Mouse (Mus musculus): ENCODE results near the gene Olfr263.

Gene Olfr263

DNA sequence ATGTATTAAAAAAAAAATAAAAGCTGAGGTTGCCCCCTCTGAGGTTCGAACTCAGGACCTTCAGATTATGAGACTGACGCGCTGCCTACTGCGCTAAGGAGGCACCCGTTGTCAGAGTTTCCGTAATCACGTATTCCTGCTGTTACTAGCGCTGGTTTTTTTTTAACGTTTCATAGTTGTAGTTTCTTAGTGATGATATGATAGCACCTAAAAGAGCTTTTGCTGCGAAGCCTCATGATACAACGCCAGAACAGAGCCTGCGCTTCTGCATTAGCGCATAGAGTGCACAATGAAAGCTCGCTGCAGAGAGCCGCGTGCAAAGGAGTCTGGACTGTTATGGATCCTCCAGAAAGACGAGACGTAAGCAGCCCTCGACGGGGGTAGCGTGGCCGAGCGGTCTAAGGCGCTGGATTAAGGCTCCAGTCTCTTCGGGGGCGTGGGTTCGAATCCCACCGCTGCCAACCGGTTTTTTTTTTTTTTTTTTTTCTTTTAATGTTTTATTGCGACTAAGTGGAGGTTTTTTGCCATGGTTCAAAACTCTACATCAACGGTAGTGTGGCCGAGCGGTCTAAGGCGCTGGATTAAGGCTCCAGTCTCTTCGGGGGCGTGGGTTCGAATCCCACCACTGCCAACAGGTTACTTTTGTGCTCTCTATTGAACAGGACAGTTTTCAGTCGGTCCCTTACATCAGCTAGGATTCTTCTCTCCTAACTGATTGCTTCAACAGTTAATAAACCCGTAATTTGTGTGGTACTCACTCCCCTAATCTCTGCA lies 40.4 kb downstream of the Olfr263 start:
- DNase-seq (ENCODE audit: low spot score), result peak; percentile 85

DNA sequence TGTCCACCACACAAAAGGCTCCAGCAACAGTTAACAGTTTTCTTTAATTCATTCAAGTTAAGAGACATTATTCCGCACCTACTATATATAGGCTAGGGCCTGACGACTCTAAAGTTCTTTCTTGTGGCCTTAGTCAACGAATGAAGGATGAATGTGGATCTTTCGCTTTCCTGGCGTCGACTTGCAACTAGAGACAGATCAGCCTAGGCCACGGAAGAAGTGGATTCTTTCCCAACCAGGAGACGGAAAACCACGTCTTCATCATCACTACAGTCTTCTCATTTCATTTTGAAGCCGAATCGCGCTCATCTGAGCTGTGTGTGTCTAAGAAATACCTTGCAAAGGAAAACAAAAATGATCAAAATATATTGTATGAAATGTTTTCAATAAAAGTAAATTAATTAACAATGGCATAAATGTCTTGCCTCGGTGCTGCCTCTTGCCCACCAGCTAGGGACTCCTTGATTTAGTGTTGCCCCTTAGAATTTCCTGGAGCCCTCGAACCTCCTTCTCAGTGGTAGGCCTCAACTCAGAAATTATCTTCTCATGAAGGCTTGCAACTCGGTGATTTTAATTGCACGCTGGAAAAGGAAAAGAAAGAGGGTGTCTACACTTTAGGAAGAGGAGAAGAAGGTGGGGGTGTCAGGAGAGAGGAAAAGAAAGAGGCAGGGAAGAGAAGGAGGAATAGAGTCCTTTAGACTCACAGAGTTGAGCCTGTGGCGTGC lies 41.2 kb downstream of the Olfr263 start:
- no peak for DNase-seq (ENCODE audit: low spot score)

DNA sequence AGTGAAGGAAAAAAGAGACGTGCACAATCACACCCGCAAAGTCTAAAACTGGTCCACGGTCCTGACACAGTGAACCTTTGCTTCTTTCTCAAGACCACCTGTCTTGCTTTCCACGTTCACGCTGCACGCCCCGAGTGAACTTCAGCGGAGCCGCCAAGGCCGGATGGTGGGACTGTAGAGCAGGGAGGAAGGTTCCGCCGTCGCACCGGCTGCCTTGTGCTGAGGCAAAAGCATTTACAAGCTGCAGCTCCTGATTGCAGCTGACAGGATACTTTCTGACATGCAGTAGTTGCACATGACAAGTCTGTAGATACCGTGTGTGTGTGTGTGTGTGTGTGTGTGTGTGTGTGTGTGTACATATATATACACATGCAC lies 41.7 kb downstream of the Olfr263 start:
- DNase-seq (ENCODE audit: low spot score), result no peak

DNA sequence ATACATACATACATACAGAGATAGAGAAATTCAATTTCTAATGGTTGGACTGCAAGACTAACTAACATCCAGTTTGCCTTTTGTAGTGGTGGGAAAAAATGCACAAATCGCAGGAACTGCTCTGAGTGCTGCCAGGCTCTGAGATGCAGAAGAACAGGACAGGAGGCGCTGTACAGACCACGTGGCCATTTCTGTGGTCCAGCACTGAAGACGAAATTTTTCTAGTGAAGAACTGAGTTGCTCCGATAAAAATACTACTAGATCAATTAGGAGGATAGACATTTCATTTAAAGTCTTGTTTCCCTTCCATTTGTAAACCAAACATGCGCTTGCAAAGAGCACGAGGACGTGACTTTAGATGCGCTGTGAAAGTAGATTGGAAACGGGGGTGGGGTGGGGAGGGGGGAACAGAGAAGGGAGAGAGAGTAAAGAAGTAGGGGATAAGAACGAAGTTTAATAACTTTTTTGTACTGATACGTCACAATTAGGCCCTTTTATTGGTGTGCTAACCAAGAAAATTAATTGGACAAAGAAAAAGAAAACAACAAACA lies 42.2 kb downstream of the Olfr263 start:
- DNase-seq (ENCODE audit: low spot score), result peak; percentile 54

DNA sequence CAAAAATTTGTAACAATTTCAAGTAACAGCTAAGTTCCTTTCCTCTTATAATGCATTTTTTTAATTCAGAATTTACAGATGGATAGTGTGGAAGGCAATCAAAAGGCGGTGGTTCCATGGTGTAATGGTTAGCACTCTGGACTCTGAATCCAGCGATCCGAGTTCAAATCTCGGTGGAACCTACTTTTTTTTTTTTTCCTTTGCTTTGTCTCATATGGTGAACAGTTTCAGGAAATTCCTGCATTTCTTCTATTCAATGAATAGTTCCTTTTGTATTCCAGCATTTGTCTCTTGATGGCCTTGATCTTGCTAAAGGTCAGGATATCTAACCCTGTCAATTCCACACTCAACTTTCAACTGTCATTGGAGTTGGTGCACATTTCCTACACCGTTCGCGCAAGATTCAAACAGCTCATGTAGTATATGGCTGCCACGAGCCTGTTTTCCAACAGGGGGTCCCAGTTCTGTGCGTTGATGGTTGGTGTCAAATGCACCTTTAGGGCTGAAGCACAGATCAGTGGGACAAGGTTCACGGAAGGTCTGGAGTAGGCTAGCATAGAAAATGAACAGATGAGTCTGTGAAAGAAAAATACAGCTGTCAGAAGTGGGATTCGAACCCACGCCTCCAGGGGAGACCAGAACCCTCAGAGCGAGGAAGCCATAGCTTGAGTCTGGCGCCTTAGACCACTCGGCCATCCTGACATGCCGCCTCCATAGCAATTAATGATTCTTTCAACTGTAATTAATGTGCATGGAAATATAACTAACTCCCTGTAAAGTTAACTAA lies 43.0 kb downstream of the Olfr263 start:
- DNase-seq (ENCODE audit: low spot score), result peak; percentile 88

DNA sequence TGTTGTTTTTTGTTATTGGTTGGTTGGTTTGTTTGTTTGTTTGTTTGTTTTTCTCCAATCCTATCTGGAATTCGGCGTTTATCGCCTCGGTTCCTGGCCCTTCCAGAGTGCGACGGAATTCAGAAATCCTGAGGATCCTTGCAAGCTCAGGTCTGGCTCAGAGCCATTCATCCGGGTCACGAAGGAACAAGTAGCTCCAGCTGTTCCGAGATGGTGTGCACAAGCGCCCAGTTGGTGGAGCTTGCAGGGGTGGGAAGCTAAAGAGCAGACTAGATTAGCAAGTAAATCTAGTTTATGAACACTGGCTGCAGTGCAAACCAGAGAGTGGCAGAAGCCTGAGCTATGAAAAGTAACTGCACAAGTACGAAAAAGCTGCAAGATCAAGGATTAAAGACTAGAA lies 43.6 kb downstream of the Olfr263 start:
- DNase-seq (ENCODE audit: low spot score), result peak; percentile 94

DNA sequence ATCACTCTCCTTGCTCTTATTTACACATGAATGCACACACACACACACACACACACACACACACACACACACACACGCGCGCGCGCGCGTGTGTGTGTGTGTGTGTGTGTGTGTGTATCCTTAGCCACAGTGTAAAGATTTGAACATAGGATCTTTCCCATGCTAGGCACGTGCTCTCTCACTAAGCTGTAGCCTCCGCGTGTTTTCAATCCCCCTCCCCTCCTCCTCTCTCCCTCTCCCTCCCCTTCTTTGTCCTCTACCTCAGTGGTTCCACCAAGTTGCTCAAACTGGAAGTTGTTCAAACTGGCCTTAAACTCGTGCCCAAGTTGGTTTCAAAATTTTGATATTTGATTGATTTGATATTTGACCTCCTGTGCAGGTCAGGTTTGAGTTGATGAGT lies 47.3 kb downstream of the Olfr263 start:
- DNase-seq (ENCODE audit: low spot score), result no peak

DNA sequence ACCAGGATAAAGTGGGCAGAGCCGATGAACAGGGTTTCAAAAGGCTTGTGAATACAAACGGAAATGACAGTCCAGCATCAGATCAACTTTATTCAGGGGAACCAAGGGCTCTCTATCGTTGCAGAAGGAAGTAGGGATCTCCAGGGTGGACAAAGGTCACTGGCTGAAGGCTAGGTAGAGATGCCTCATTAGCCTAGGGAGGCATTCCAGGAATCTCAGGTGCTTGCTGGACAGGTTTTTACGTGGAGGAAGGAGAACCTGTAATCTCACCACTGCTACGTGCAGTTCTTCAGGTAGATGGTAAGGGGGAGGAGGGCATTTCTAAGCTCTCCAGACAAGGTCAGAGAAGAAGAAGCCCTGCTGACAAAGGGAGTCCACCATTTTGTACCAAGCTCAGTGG lies 48.2 kb downstream of the Olfr263 start:
- no peak for DNase-seq (ENCODE audit: low spot score)

DNA sequence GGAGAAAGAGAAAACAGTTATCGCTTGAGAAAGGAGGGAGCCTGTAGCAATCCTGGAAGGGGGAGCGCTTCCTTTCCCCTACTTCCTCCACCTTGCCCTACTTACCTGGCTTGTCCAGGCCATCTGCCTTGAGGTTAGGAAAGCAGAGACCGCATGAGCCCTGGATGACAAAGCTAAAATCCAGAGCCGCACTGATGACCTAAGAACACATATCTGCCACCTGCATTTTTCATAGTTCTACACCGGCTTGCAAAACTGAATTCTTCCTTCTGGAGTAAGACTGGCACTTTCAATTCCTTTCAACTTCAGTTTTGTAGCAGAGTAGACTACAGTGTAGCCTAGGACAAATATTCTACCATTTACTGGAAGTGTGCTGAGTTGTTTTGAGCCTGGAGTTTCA lies 48.9 kb downstream of the Olfr263 start:
- no peak for DNase-seq (ENCODE audit: low spot score)

DNA sequence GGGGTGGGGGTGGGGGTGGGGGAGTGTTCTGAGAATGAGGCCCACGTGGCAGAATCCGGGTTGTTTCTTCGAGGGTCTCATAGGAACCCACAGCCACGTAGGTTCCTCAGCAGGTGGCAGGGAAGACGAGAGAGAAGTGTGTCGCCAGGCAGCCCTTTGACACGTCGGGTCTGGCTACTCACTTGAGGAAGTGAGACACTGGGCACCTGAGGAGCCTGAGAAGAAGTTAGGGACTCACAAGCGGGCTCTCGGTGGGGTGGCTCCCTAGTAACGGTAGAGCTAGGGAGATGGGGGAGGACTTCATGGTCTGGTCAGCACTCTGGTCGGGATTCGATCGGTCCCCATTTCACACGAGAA lies 49.9 kb downstream of the Olfr263 start, which contains the start of gene Trim27:
Gene Trim27 (plus strand): TSS at position 79 of the 357 bp plus-strand sequence.
- DNase-seq (ENCODE audit: low spot score), result no peak

DNA sequence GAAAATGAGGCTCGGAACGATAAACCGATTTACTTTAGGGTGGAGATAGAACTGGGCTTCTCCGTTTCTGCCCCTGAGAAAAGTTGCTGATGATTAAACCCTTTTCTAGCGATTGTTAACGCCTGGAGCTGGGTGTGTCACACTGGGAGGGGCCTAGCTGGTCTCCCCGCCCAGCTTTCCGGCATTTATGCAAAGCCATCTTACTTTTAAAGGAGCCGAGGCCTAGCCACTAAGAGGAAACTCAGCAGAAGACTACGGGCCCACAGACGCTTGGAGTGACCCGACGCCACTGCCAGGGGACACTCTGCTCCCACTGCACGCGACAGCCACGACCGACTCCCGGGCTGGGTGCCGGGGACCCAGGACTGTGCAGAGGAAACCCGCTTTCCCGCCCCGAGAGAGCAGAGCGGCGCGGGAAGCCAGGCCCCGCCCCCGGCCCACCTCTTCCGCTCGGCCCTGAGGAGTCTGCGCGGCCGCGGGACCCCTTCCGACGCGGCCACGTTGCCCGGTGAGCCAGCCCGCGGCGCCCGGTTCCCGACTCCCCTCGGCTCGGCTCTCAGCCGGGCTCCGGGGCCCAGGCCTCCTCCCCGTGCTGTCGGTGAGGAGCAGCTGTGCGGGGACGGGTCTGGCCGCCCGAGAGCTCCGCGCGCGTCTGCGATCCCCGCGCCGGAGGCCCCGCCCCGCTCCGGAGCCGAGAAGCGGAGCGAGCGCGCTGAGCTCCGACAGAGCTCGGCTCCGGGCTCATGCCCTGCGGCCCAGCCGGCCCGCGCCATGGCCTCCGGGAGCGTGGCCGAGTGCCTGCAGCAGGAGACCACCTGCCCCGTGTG lies 50.5 kb downstream of the Olfr263 start:
- peak; percentile 86 for DNase-seq (ENCODE audit: low spot score)

DNA sequence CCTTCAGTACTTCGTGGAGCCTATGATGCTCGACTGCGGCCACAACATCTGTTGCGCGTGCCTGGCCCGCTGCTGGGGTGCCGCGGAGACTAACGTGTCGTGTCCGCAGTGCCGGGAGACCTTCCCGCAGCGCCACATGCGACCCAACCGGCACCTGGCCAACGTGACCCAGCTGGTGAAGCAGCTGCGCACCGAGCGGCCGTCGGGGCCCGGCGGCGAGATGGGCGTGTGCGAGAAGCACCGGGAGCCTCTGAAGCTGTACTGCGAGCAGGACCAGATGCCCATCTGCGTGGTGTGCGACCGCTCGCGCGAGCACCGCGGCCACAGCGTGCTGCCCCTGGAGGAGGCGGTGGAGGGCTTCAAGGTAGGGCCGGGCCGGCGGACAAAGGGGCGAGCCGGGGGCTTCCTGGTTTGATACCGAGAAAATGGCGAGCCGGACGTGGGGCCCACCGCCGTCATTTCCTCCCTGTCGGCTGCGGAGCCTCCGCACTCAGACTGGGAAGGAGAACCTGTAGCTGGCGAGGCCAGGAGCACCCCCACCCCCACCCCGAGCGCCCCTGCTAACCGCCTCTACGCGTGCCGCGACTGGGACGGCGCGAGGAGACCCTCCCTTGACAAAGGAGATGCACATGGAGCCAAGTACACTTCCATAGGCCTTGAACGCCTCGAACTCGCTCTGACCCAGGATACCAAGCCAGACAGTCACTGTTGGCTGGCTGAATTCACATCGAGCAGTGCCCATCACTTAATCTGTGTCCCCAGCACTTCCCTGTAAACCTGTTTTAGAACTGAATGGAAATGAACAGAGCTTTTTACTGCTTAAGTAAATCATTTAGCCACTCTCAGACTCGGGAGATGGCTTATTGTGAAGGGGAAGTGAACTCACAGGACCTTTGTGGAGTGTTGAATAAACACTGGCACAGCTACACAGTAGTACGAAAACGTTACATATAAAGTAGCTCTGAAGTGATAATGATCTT lies 51.4 kb downstream of the Olfr263 start:
- peak; percentile 35 for DNase-seq (ENCODE audit: low spot score)

DNA sequence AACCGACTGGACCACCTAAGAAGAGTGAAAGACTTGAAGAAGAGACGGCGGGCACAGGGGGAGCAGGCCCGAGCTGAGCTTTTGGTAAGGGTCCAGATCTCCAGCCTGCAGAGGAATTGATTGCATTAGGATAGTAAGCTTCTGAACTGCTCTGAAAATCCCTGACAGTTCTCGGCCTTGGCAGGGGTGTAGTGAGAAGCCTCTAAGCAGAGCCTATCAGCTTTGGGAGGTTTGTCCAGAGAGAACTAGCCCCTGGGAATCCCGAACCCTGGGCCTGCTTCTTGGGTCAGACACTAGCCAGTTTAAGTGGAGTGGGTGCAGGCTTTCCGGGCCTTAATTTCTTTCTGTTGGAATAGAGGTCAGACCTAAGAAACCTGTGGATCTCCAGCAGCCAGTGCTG lies 52.6 kb downstream of the Olfr263 start:
- DNase-seq (ENCODE audit: low spot score), result no peak

DNA sequence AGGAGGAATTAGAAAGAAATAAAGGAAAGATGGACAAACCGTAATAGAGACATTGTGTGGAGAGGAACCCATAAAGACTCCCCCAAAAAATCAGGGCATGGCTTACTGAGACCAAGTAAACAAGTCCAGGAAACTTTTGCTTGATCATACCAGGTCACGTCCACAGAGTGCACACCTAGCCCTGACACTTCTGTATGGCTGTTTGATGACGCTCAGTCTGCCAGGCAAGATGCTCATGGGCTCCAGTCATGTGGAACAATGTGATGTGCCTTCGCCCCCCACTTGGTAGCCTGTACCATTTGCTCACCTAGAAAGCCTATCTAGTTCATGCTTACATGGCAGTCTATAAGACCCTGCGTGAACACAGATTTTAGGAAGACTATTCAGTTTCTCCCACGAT lies 53.6 kb downstream of the Olfr263 start:
- no peak for DNase-seq (ENCODE audit: low spot score)

DNA sequence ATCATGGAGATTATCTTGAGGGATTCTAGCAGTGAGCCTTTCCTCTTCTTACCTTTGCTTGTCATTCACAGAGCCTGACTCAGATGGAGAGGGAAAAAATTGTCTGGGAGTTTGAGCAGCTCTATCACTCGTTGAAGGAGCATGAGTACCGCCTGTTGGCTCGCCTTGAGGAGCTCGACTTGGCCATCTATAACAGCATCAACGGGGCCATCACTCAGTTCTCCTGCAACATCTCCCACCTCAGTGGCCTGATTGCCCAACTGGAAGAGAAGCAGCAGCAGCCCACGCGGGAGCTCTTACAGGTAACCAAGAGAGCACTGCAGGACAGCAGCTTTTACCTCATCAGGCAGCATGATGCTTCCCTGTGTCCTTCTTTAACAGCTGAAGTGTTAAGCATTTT lies 54.2 kb downstream of the Olfr263 start:
- DNase-seq (ENCODE audit: low spot score), result no peak

DNA sequence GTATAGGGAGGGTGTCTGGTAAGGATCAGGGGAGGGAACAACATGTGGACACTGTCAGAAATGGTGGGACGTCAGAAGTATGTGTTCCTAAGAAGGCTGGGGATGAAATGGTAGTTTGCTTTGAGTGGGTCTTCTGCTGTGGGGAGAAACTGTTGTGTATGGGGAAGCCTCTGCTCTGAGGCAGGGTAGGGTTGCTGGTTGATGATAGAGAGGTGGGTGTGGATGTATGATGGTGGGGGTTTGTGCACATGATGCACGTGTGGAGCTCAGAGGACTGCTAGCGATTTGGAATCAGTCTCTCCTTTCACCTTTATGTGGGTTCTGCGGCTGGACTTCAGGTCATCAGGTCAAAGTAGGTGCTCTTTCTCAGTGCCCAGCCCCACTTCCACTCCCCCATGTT lies 56.1 kb downstream of the Olfr263 start:
- no peak for DNase-seq (ENCODE audit: low spot score)
